Mouse (Mus musculus) liver, embryonic 16.5 days (tissue): ENCODE data around the gene Atp8b2. TPM values are rescaled to one million over a fixed set of nuclear protein-coding genes. Genes with fewer than 3 reads are reported as not detected.

Experiments used
- ATAC-seq: fragments of 200-750 bp; cut with Nextera tagmentation; 2 replicates; pipeline ENCODE4 v1.8.0; 2017; ENCODE audit warnings: low read depth, mild to moderate bottlenecking, moderate number of reproducible peaks, moderate library complexity
- H3K27ac ChIP-seq: fragments of 300-500 bp; sonication (generic); 2 replicates; pipeline ENCODE4 v1.5.1; 2014; ENCODE audit warnings: mild to moderate bottlenecking, low read length
- H3K27me3 ChIP-seq: fragments of 300-500 bp; sonication (generic); 2 replicates; pipeline ENCODE4 v1.6.1; 2014; ENCODE audit warnings: low read depth, low read length, mixed read lengths; ENCODE audit not compliant: control insufficient read depth, insufficient read depth
- H3K36me3 ChIP-seq: fragments of 300-500 bp; sonication (generic); 2 replicates; pipeline ENCODE4 v1.6.1; 2014; ENCODE audit warnings: mild to moderate bottlenecking; ENCODE audit not compliant: control insufficient read depth, insufficient read depth
- H3K4me1 ChIP-seq: fragments of 300-500 bp; sonication (generic); 2 replicates; pipeline ENCODE4 v1.6.1; 2014; ENCODE audit warnings: low read depth, low read length, mixed read lengths; ENCODE audit not compliant: control insufficient read depth
- H3K4me2 ChIP-seq: fragments of 300-500 bp; sonication (generic); 2 replicates; pipeline ENCODE4 v1.6.1; 2014; ENCODE audit warnings: low read depth, low read length, mixed read lengths
- H3K4me3 ChIP-seq: fragments of 300-500 bp; sonication (generic); 2 replicates; pipeline ENCODE4 v1.5.1; 2014; ENCODE audit warnings: low read depth, mild to moderate bottlenecking, low read length
- H3K9ac ChIP-seq: fragments of 300-500 bp; sonication (generic); 2 replicates; pipeline ENCODE4 v1.6.1; 2014; ENCODE audit warnings: low read depth, low read length
- H3K9me3 ChIP-seq: fragments of 300-500 bp; sonication (generic); replicated peaks from 2 replicates; pipeline ENCODE4 v1.6.1; 2016; ENCODE audit warnings: low read length; ENCODE audit not compliant: control insufficient read depth
- WGBS: fragments of 180-500 bp; shearing (Covaris S2); extraction: QIAGEN DNeasy Blood & Tissue Kit; methylation state at CpG from one replicate; pipeline ENCODE4 v1.1.7; 2014; ENCODE audit not compliant: insufficient replicate concordance; 5-methylcytosine and 5-hydroxymethylcytosine counted together
- polyA plus RNA-seq: library from polyadenylated mRNA; unstranded; fragments of >200 nt; fragmentation: Nextera tagmentation; extraction: Ambion mirVana; gene quantifications from 2 replicates; pipeline ENCODE4 v1.2.1, GENCODE M21; 2015

Atp8b2 gene
- polyA plus RNA-seq = 1.9 and 2.0 TPM in 2 replicates

- 0 out of 2 replicates have a peak, but pooled peaks have one; percentile 6 for ATAC-seq
- Histone ChIP-seq H3K36me3 (no peaks in the 10 kb centered on the region), H3K27ac (peak within 1 kb of the TSS; percentile 31; the same call in 1 of the 2 replicates), H3K4me3 (peak within 1 kb of the TSS; percentile 64), H3K9me3 (no peaks in the 10 kb centered on the region), H3K4me1 (peaks cover 4% of the 10 kb centered on the region), H3K4me2 (peak within 1 kb of the TSS; percentile 67), H3K27me3 (peaks cover 47% of the 10 kb centered on the region), H3K9ac (peak within 1 kb of the TSS; percentile 55)
- WGBS = 0% methylated on average over 27 of the region's 35 CpGs
Measured at GRCm38 (mm10) chr3:89963221-89963763, at the start of gene Atp8b2. Atp8b2 (minus strand) TSS chr3:89963508.

GRCm38 (mm10) chr3:90010291-90010690 is 47.0 kb upstream of the Atp8b2 start:
- no peak overlapping the region for H3K4me2 ChIP-seq
- no peaks in the 10 kb centered on the region for H3K4me1 ChIP-seq
- H3K36me3 ChIP-seq = peaks cover 73% of the 10 kb centered on the region
- no peaks in the 10 kb centered on the region for H3K9me3 ChIP-seq
- H3K4me3 ChIP-seq = no peak overlapping the region
- no peak overlapping the region for H3K27ac ChIP-seq
- H3K27me3 ChIP-seq = no peaks in the 10 kb centered on the region
- ATAC-seq = no peak
- no peak overlapping the region for H3K9ac ChIP-seq
- WGBS = 79% methylated on average over 2 of the region's 2 CpGs

- H3K27ac ChIP-seq = no peak overlapping the region
- no peaks in the 10 kb centered on the region for H3K9me3 ChIP-seq
- peaks cover 48% of the 10 kb centered on the region for H3K36me3 ChIP-seq
- 63% methylated on average over 3 of the region's 3 CpGs for WGBS
- H3K9ac ChIP-seq = no peak overlapping the region
- H3K4me2 ChIP-seq = no peak overlapping the region
- peak; percentile 45 for ATAC-seq
- no peak overlapping the region for H3K4me3 ChIP-seq
- peaks cover 4% of the 10 kb centered on the region for H3K4me1 ChIP-seq
- no peaks in the 10 kb centered on the region for H3K27me3 ChIP-seq
Measured at GRCm38 (mm10) chr3:90004091-90004796, 40.9 kb upstream of the Atp8b2 start.

GRCm38 (mm10) chr3:89999830-90000229 is 36.5 kb upstream of the Atp8b2 start:
- H3K36me3 ChIP-seq = peaks cover 22% of the 10 kb centered on the region
- H3K9ac ChIP-seq = no peak overlapping the region
- 68% methylated on average over 4 of the region's 4 CpGs for WGBS
- H3K4me3 ChIP-seq = no peak overlapping the region
- ATAC-seq = no peak
- H3K9me3 ChIP-seq = no peaks in the 10 kb centered on the region
- H3K27me3 ChIP-seq = no peaks in the 10 kb centered on the region
- H3K4me2 ChIP-seq = no peak overlapping the region
- peaks cover 11% of the 10 kb centered on the region for H3K4me1 ChIP-seq
- peak overlapping the region; percentile 48; the same call in 1 of the 2 replicates for H3K27ac ChIP-seq

GRCm38 (mm10) chr3:89999090-89999489 is 35.8 kb upstream of the Atp8b2 start:
- Histone ChIP-seq H3K36me3 (peaks cover 22% of the 10 kb centered on the region), H3K4me3 (peak overlapping the region; percentile 72), H3K27ac (peak overlapping the region; percentile 48), H3K4me1 (peaks cover 11% of the 10 kb centered on the region), H3K9ac (peak overlapping the region; percentile 65), H3K4me2 (peak overlapping the region; percentile 74), H3K27me3 (no peaks in the 10 kb centered on the region), H3K9me3 (no peaks in the 10 kb centered on the region)
- ATAC-seq = no peak; the same call in 1 of the 2 replicates
- 32% methylated on average over 8 of the region's 8 CpGs for WGBS

- peaks cover 11% of the 10 kb centered on the region for H3K4me1 ChIP-seq
- WGBS = under 1% methylated on average over 26 of the region's 26 CpGs
- peaks cover 22% of the 10 kb centered on the region for H3K36me3 ChIP-seq
- peak within 1 kb of the TSS; percentile 72 for H3K4me3 ChIP-seq
- H3K27me3 ChIP-seq = no peaks in the 10 kb centered on the region
- H3K27ac ChIP-seq = peak within 1 kb of the TSS; percentile 48
- no peaks in the 10 kb centered on the region for H3K9me3 ChIP-seq
- ATAC-seq = peak; percentile 94
- H3K4me2 ChIP-seq = peak within 1 kb of the TSS; percentile 85
- H3K9ac ChIP-seq = peak within 1 kb of the TSS; percentile 65
Measured at GRCm38 (mm10) chr3:89998612-89999054, 35.3 kb upstream of the Atp8b2 start, which contains the start of gene Hax1. Hax1 (minus strand) TSS chr3:89998780.

GRCm38 (mm10) chr3:89997791-89998495 is 34.6 kb upstream of the Atp8b2 start:
- H3K9ac ChIP-seq = peak overlapping the region; percentile 65
- peak overlapping the region; percentile 85 for H3K4me2 ChIP-seq
- peaks cover 11% of the 10 kb centered on the region for H3K4me1 ChIP-seq
- H3K4me3 ChIP-seq = peak overlapping the region; percentile 72
- ATAC-seq = peak; percentile 60
- H3K27ac ChIP-seq = peak overlapping the region; percentile 48
- H3K27me3 ChIP-seq = no peaks in the 10 kb centered on the region
- no peaks in the 10 kb centered on the region for H3K9me3 ChIP-seq
- WGBS = 11% methylated on average over 21 of the region's 23 CpGs
- H3K36me3 ChIP-seq = peaks cover 20% of the 10 kb centered on the region

- Histone ChIP-seq H3K27ac (no peak overlapping the region), H3K36me3 (peaks cover 8% of the 10 kb centered on the region), H3K9me3 (no peaks in the 10 kb centered on the region), H3K4me3 (no peak overlapping the region), H3K4me2 (no peak overlapping the region), H3K4me1 (peaks cover 11% of the 10 kb centered on the region), H3K27me3 (no peaks in the 10 kb centered on the region), H3K9ac (no peak overlapping the region)
- WGBS = 79% methylated on average over 5 of the region's 5 CpGs
- no peak for ATAC-seq
Measured at GRCm38 (mm10) chr3:89994807-89995515, 31.7 kb upstream of the Atp8b2 start.
